Mouse (Mus musculus) lung, postnatal 25 days (tissue): Measurements from ENCODE around the gene Epha10.

Experiments used
- DNase-seq: peaks from one replicate; pipeline ENCODE4 v3.0.0; 2022; ENCODE audit warnings: low spot score

Gene Epha10

GRCm38 (mm10) chr4:124880599-124880998, at the start of gene Epha10:
Epha10 (plus strand) TSS chr4:124880899.
- DNase-seq, result no peak

GRCm38 (mm10) chr4:124832796-124833195, 47.9 kb upstream of the Epha10 start:
- no peak for DNase-seq

- no peak for DNase-seq
Observed at GRCm38 (mm10) chr4:124838035-124838700, 42.5 kb upstream of the Epha10 start.

- DNase-seq, result no peak
Observed at GRCm38 (mm10) chr4:124840998-124841397, 39.7 kb upstream of the Epha10 start.

GRCm38 (mm10) chr4:124843493-124843892, 37.2 kb upstream of the Epha10 start:
- peak; percentile 18 for DNase-seq

- peak; percentile 74 for DNase-seq
Observed at GRCm38 (mm10) chr4:124847573-124847972, 33.1 kb upstream of the Epha10 start.

- peak; percentile 38 for DNase-seq
Observed at GRCm38 (mm10) chr4:124849631-124850260, 31.0 kb upstream of the Epha10 start.

- DNase-seq, result peak; percentile 94
Observed at GRCm38 (mm10) chr4:124850261-124850913, 30.3 kb upstream of the Epha10 start, which contains the start of gene Yrdc. Yrdc (plus strand) TSS chr4:124850679.

- DNase-seq, result peak; percentile 80
Observed at GRCm38 (mm10) chr4:124850933-124851658, 29.6 kb upstream of the Epha10 start, which contains the start of gene 1110065P20Rik. 1110065P20Rik (minus strand) TSS chr4:124851196.

GRCm38 (mm10) chr4:124856294-124856693, 24.4 kb upstream of the Epha10 start:
- no peak for DNase-seq

GRCm38 (mm10) chr4:124858370-124858769, 22.3 kb upstream of the Epha10 start:
- no peak for DNase-seq

GRCm38 (mm10) chr4:124860446-124860845, 20.3 kb upstream of the Epha10 start:
- peak; percentile 51 for DNase-seq

GRCm38 (mm10) chr4:124861283-124862188, 19.2 kb upstream of the Epha10 start, which contains the start of gene Maneal:
Maneal (minus strand) TSS chr4:124862171.
- no peak for DNase-seq

- DNase-seq, result no peak
Observed at GRCm38 (mm10) chr4:124872719-124873118, 8.0 kb upstream of the Epha10 start.

- no peak for DNase-seq
Observed at GRCm38 (mm10) chr4:124881341-124881908, 726 bp downstream of the Epha10 start.

- DNase-seq, result no peak
Observed at GRCm38 (mm10) chr4:124882151-124882729, 1.5 kb downstream of the Epha10 start.

GRCm38 (mm10) chr4:124888702-124889101, 8.0 kb downstream of the Epha10 start:
- DNase-seq, result no peak

GRCm38 (mm10) chr4:124889935-124890334, 9.2 kb downstream of the Epha10 start:
- no peak for DNase-seq

GRCm38 (mm10) chr4:124890831-124891230, 10.1 kb downstream of the Epha10 start:
- DNase-seq, result no peak

GRCm38 (mm10) chr4:124893769-124894168, 13.1 kb downstream of the Epha10 start:
- DNase-seq, result no peak
